In the genomic region with DNA sequence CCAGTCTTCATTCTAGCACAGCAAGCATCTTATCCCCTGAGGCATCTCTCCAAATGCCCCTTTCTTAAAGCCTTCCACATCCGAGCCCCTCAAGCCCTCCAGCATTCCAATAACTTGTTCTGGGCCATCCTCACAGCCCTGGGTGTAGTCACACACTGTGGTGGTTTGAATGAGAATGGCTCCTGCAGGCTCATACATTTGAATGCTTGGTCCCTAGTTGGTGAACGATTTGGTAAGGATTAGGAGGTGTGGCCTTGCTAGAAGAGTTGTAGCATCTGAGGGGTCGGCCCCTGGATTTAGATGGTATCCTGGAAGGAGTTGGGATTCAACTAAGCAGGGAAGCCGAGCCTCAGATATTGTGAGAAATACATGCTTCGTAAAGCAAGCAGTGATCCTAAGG, we compare ENCODE assay signal across 22 mouse cellular contexts. TPM values are rescaled to one million over a fixed set of nuclear protein-coding genes. Genes with fewer than 3 reads are reported as not detected.
"Had no signal": no experiment of that assay in that cellular context is flagged by ENCODE, and none has a peak within 500 bp of the region (broad histone marks: within the 10 kb centered on the region; RNA-seq: fewer than 3 reads in every experiment).

No protein-coding gene starts in this region.

- H3K36me3 ChIP-seq: midbrain, embryonic 10.5 days; midbrain, embryonic 12.5 days; neural tube, embryonic 13.5 days; neural tube, embryonic 15.5 days had no signal

- DNase-seq: lung, adult 18-20 months; lung, embryonic 14.5 days; lung, postnatal 10 days; lung, postnatal 4 days; midbrain, embryonic 14.5 days; retina, postnatal 1 day; right cerebral cortex, adult 18-20 months; right cerebral cortex, postnatal 25 days; right cerebral cortex, postnatal 4 days; spleen, adult 18-20 months; thymus, adult 18-20 months; thymus, postnatal 14 days; thymus, postnatal 36 days had no signal

- H3K27ac ChIP-seq: midbrain, embryonic 10.5 days; midbrain, embryonic 12.5 days; neural tube, embryonic 13.5 days; neural tube, embryonic 15.5 days had no signal

- H3K27me3 ChIP-seq: neural tube, embryonic 13.5 days; neural tube, embryonic 15.5 days had no signal

- ATAC-seq: midbrain, embryonic 16.5 days had no signal

- H3K9ac ChIP-seq: lung, embryonic 14.5 days; midbrain, embryonic 12.5 days; neural tube, embryonic 13.5 days; neural tube, embryonic 15.5 days had no signal

- H3K4me1 ChIP-seq: neural tube, embryonic 15.5 days had no signal

- H3K4me3 ChIP-seq: midbrain, embryonic 10.5 days; midbrain, embryonic 12.5 days; myocyte; neural tube, embryonic 13.5 days; neural tube, embryonic 15.5 days had no signal

- H3K9me3 ChIP-seq: midbrain, embryonic 10.5 days; midbrain, embryonic 12.5 days; neural tube, embryonic 13.5 days; neural tube, embryonic 15.5 days had no signal

RNA-seq across cellular contexts. Expression of a gene that starts 42.0 kb away (rescaled TPM):
- polyA plus RNA-seq: midbrain, embryonic 10.5 days; midbrain, embryonic 12.5 days; midbrain, embryonic 14.5 days; midbrain, embryonic 16.5 days; neural tube, embryonic 11.5 days; neural tube, embryonic 13.5 days; neural tube, embryonic 15.5 days; small intestine, adult 2 months; stomach, embryonic 14.5 days had no signal
